Mouse (Mus musculus): ENCODE data around the gene Htra1.

- TF ChIP-seq POLR2A (IDR thresholded peaks at IDR 0.05; ENCODE audit: low read depth, low read length), result no peak
- TF ChIP-seq CTCF (IDR thresholded peaks at IDR 0.05; ENCODE audit: extremely low read depth, insufficient read depth, insufficient read length, insufficient replicate concordance), result no peak
Measured at GRCm38 (mm10) chr7:130950482-130950881, 14.6 kb downstream of the Htra1 start.
